Mouse (Mus musculus): ENCODE data around the gene Bicral. TPM values are rescaled to one million over a fixed set of nuclear protein-coding genes. Genes with fewer than 3 reads are reported as not detected.

The Bicral gene
- 10 to 100 TPM; 15.0 to 16.7 TPM for total RNA-seq (2021)

GRCm38 (mm10) chr17:46857903-46858748, at the start of gene Bicral:
Gene Bicral (minus strand): TSS chr17:46858482.
- DNase-seq (ENCODE audit: low spot score): peak; percentile 42
- intact Hi-C loops (cut with DNase I): loop anchor here (1.0 kb wide), 1 partner anchor 76 kb away; the partner anchor contains the start of gene Rpl7l1

GRCm38 (mm10) chr17:46903876-46904490, 45.7 kb upstream of the Bicral start:
- DNase-seq (ENCODE audit: low spot score): peak; percentile 53
- intact Hi-C loops (cut with DNase I): loop anchor here (5.0 kb wide), 1 partner anchor 133 kb away; no protein-coding TSS in a partner anchor

DNA sequence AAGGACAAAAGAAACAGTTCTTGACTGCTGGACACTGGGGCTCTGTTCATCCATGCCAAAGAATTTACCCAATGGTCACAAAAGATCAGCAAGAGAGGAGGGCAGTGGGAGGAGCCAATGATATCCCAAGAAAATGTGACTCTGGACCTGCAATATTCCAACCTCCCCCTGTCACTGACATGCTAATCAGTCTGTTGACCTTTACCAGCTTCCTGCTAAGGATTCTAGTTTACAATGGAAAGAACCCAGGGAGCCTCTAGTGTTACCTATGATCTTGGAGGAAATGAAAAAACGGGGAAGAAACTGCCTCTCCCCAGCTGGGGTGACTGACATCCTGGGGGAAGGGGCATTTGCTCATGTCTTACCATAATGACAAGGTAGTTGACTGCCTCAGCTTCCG, 42.7 kb upstream of the Bicral start:
- intact Hi-C loops (cut with DNase I): loop anchor here (5.0 kb wide), 1 partner anchor 136 kb away; no protein-coding TSS in a partner anchor
- no peak for DNase-seq (ENCODE audit: low spot score)

DNA sequence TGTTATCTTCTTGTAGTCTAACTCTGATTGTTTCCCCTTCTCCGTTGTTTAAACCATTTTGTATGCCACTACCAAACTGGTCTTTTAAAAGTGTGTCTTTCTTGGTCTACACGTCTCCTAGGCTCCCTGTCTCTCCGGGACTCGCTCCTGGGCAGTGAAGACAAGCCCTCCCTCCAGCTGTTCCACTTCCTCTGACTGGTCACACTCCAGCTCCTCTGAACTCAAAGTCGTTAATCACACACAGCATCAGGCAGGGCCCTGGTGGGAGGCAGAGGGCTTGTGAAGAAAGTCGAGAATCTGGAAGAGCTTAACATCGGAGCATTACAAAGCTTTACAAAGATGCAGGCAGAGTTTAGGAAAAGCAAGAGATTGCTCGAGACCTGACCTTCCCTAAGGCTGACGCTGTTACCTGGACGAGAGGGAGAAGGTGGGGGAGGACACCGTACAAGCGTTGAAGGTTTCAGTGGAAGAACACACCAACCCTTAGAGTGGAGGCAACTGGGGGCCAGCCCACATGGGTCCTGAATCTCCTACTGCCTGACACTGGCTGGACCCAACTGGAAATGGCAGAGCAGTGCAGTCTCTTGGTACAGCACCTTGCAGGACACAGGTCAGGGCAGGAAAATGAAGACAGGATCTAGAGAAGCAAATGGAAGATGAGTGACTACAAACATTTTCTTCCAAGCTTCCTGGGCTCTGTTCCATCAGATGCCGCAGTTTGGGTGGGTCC, 39.1 kb upstream of the Bicral start:
- intact Hi-C loops (cut with DNase I): no loop called here
- DNase-seq (ENCODE audit: low spot score): no peak

- intact Hi-C loops (cut with DNase I): no loop called here
- DNase-seq (ENCODE audit: low spot score): peak; percentile 39
Observed at GRCm38 (mm10) chr17:46895426-46895825, 37.1 kb upstream of the Bicral start.

DNA sequence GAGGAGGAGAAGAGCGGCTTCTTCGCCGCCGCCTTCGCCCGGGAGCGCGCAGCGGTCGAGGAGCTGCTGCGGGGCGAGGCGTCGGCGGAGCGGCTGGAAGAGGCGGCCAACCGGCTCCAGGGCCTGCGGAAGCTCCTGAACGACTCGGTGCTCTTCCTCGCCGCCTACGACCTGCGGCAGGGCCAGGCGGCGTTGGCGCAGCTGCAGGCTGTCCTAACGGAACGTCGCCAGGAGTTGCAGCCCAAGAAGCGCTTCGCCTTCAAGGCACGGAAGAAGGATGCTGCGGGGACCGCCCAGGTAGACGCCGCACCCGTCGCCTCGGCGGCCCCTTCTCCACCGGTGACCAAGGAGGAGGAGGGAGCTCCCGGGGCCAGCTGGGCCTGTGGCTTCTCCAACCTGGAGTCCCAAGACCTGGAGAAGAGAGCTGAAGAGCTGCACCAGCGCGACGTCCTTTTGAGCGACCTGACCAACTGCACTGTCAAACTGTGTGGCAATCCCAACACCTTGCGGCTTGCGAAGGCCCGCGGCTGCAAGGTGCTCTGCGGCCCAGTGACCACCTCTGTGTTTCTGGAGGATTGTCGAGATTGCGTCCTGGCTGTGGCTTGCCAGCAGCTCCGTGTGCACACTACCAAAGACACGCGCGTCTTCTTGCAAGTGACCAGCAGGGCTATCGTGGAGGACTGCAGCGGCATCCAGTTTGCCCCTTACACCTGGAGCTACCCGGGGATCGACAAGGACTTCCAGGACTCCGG, 32.7 kb upstream of the Bicral start:
- peak; percentile 28 for DNase-seq (ENCODE audit: low spot score)
- intact Hi-C loops (cut with DNase I): no loop called here

- intact Hi-C loops (cut with DNase I): no loop called here
- DNase-seq (ENCODE audit: low spot score): peak; percentile 94
Observed at GRCm38 (mm10) chr17:46890116-46890815, 32.0 kb upstream of the Bicral start, which contains the start of gene Tbcc. Gene Tbcc (plus strand): TSS chr17:46890684.

DNA sequence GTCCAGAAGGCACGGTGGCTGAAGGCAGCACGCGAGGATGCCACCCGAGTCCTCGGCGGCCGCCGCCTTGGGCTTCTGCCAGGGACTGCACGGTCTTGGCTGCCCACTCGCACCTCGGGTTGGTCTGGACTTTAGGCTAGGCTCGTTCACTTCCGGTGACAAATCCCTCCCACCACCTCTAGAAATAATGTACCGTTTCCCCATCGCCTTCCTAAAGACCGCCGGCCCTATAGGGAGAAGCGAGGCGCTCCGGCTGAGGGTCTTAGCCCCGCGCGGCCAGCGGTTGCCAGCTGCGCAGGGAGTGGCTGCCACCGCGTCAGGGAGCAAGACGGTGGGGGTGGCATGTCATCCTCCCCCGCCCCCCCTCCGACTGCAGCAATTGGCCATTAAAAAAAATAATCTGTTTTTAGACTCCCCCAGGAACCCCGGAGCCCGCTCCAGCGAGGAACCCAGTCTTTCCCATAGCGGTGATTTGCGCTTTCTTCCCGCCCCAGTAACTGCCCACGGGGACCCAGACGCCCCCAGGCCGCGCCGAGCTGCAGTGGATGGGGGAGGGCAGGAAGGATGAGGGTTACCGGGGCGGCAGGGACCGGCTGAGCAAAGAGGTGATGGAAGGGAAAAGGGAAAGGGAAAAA, 31.3 kb upstream of the Bicral start:
- DNase-seq (ENCODE audit: low spot score): peak; percentile 68
- intact Hi-C loops (cut with DNase I): loop anchor here (2.0 kb wide), 1 partner anchor 35 kb away; no protein-coding TSS in a partner anchor

DNA sequence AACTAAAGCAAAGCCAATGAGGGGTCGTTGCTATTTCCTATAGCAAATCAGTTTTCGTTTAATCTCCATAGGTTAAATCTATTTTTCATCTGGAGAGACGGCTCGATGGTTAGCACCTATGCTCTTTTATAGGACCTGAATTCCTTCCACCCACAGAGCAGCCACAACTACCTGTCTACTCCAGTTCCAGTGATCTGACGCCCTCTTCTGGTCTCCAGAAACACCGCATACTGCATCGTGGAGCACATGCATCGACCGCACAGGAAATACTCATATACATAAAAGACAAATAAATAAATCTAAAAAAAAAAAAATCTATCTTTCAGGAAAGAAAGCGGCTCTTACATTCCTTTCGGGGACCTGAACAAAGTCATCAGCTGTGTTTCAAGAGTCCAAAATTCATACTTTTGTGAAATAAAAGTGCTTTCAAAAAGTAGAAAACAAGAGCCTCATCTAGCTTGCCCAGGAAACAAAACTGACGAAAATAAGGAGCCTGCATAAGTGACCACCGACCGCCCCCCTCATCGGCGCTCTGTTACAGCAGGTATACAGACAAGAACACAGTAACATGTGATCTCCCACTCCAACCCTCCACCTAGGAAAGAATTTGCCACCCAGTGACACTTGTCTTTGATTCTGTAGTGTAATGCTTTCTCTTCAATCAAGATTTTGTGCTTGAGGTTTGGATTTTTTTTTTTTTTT, 30.4 kb upstream of the Bicral start:
- intact Hi-C loops (cut with DNase I): loop anchor here (2.0 kb wide), 1 partner anchor 34 kb away; no protein-coding TSS in a partner anchor
- DNase-seq (ENCODE audit: low spot score): no peak

- no peak for DNase-seq (ENCODE audit: low spot score)
- intact Hi-C loops (cut with DNase I): loop anchor here (2.0 kb wide), 1 partner anchor 103 kb away; the partner anchor contains the start of gene Rpl7l1
Observed at GRCm38 (mm10) chr17:46885910-46886643, 27.8 kb upstream of the Bicral start.

GRCm38 (mm10) chr17:46885218-46885909, 27.1 kb upstream of the Bicral start:
- DNase-seq (ENCODE audit: low spot score): no peak
- intact Hi-C loops (cut with DNase I): no loop called here

DNA sequence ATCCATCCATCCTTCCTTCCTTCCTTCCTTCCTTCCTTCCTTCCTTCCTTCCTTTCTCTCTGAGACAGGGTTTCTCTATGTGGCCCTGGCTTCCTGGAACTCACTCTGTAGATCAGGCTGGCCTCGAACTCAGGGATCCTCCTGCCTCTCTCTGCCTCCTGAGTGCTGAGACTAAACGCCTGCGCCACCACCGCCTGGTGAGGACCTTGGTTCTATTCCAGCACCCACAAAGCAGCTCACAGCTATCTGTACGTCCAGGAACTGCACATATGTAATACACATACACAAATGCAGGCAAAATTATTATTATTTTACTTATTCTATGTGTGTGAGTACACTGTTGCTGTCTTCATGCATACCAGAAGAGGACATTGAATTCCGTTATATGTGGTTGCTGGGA, 26.5 kb upstream of the Bicral start:
- no peak for DNase-seq (ENCODE audit: low spot score)
- intact Hi-C loops (cut with DNase I): no loop called here

- intact Hi-C loops (cut with DNase I): no loop called here
- DNase-seq (ENCODE audit: low spot score): no peak
Observed at GRCm38 (mm10) chr17:46883107-46883506, 24.8 kb upstream of the Bicral start.

DNA sequence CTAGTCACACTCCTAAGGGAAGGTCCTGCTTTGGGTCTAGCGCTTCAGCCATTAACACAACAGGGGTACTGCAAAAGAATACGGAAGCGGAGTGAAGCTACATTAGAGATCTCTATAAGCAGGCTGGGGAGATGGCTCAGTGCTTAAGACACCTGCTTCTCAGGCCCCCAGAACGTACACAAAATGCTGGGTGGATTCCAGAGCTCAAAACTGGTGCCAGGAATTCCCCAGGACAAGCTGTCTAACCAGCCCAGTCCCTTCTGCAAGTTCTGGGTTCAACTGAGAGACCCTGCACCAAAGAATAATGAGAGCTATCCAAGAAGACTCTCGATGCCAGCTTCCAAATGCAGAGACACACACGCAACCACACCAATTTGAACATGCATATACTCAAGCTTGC, 23.4 kb upstream of the Bicral start:
- intact Hi-C loops (cut with DNase I): no loop called here
- no peak for DNase-seq (ENCODE audit: low spot score)

GRCm38 (mm10) chr17:46880322-46880721, 22.0 kb upstream of the Bicral start:
- DNase-seq (ENCODE audit: low spot score): no peak
- intact Hi-C loops (cut with DNase I): no loop called here

DNA sequence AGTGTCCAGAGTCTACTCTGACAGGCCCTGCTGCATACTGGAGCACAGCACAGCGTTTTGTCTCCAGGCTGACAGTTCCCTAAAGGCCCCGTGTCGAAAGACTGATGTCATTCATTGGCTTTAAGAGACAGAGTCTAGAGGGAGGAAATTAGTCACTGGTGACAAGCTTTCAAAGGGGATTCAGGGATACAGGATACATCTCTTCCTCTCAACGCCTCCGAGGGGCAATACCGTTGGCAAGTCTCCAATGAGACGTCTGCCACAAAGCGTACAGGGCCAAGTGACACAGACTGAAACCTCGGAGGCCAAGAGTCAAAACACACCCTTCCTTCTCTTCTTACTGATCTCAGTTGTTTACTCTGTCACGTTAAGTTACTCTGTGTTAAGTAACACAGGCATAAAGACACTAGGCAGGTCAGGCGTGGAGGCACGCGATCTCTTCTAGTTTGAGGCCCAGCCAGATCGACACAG, 21.6 kb upstream of the Bicral start:
- intact Hi-C loops (cut with DNase I): loop anchor here (5.0 kb wide), 1 partner anchor 53 kb away; no protein-coding TSS in a partner anchor
- peak; percentile 87 for DNase-seq (ENCODE audit: low spot score)
